Mouse (Mus musculus): ENCODE data around the gene Prtn3. TPM values are rescaled to one million over a fixed set of nuclear protein-coding genes. Genes with fewer than 3 reads are reported as not detected.

Prtn3 gene
- total and polyA plus RNA-seq, 3 experiments: 0.30 to 0.39 TPM; not detected in 1

DNA sequence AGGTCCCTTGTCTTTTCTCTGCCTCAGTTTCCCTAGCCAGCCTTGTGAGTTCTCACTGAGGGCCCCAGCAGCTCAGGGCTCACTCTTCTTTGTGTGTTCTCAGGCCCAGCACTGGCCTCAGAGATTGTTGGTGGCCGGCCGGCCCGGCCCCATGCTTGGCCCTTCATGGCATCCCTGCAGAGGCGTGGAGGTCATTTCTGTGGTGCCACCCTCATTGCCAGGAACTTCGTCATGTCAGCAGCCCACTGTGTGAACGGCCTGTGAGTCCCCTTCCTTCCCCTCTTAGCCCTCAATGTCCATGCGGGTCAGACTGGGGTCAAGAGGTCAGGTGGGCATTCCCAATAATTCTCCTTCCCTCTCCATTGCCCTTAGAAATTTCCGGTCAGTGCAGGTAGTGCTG is 12.3 kb downstream of the Prtn3 start:
- TF ChIP-seq IRF4 (IDR thresholded peaks at IDR 0.05; ENCODE audit: low read depth, low read length) (no peak), POLR2A (IDR thresholded peaks at IDR 0.05; ENCODE audit: low read depth, low read length) (no peak), JUND (conservative IDR thresholded peaks at IDR 0.05; ENCODE audit: low read depth, low read length) (no peak), TCF12 (IDR thresholded peaks at IDR 0.05; ENCODE audit: low read depth, low read length) (no peak), ETS1 (conservative IDR thresholded peaks at IDR 0.05; ENCODE audit: low read depth, low read length) (no peak), ELF1 (IDR thresholded peaks at IDR 0.05; ENCODE audit: low read depth, low read length) (no peak), E2F4 (IDR thresholded peaks at IDR 0.05; ENCODE audit: insufficient replicate concordance, low read depth, low read length) (no peak), NRF1 (IDR thresholded peaks at IDR 0.05; ENCODE audit: low read depth, low read length) (no peak), MAZ (IDR thresholded peaks at IDR 0.05; ENCODE audit: low read depth, low read length) (no peak), GABPA (IDR thresholded peaks at IDR 0.05; ENCODE audit: insufficient replicate concordance, low read depth, low read length) (no peak)
- dilution Hi-C loops (cut with MboI; ENCODE audit: extremely low pct_ligation_motif_present, extremely low pct_unique_long_range_greater_than_20kb, low sequenced_read_pairs): no loop called here
- no peak for DNase-seq (ENCODE audit: extremely low read depth)
- in situ Hi-C loops (cut with MboI; ENCODE audit: low pct_ligation_motif_present, low pct_unique_long_range_greater_than_20kb, low sequenced_read_pairs): no loop called here
- no peak overlapping the region for H3K4me3 ChIP-seq (replicated peaks in 1 of 3; ENCODE audit: low read depth in 2 of 3, low read length in 2 of 3, poor library complexity in 1 of 3)
- H3K79me2 ChIP-seq (replicated peaks; ENCODE audit: control insufficient read depth, extremely low read depth, insufficient read depth, poor library complexity, severe bottlenecking): no peaks in the 10 kb centered on the region
- no peaks in the 10 kb centered on the region for H3K36me3 ChIP-seq (replicated peaks in 1 of 2; ENCODE audit: control insufficient read depth in 1 of 2, insufficient read depth in 1 of 2, low read length in 1 of 2)
- no peak overlapping the region for H3K4me2 ChIP-seq (ENCODE audit: insufficient read depth, low read depth, poor library complexity, severe bottlenecking)
- H3K27me3 ChIP-seq (replicated peaks): peaks cover 19% of the 10 kb centered on the region
- peaks cover 6 to 11% of the 10 kb centered on the region in 2 experiments for H3K4me1 ChIP-seq (ENCODE audit: control insufficient read depth in 1 of 2, insufficient read depth in 2 of 2)
- H3K9ac ChIP-seq (ENCODE audit: insufficient read depth, low read depth): no peak overlapping the region
- no peak overlapping the region for H3K27ac ChIP-seq (ENCODE audit: insufficient read depth, low read depth)
- no peaks in the 10 kb centered on the region for H3K9me3 ChIP-seq (replicated peaks; ENCODE audit: low read length)

DNA sequence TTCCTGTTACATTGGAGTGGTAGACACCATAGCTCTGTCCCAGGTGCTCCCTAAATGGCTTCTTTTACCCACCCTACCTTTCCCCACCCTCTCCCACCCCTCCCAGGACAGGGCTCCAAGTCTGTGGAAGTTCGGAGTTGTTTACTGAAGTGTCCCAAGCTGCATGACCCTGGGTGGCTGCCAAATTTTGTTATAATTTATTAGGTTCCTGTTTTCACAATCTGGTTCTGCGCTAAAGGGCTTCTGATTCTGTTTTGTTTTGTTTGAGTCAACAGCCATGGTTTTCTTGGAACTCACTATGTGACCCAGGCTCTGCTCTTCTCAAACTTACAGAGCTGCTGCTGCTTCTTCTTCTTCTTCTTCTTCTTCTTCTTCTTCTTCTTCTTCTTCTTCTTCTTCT is 15.1 kb downstream of the Prtn3 start:
- no peak for TF ChIP-seq NELFE (IDR thresholded peaks at IDR 0.05; ENCODE audit: low read depth, low read length)
- no peak for DNase-seq (ENCODE audit: extremely low read depth)
- Histone ChIP-seq H3K4me3 (replicated peaks in 1 of 3; ENCODE audit: low read depth in 2 of 3, low read length in 2 of 3, poor library complexity in 1 of 3) (no peak overlapping the region), H3K27me3 (replicated peaks) (peaks cover 16% of the 10 kb centered on the region), H3K9ac (ENCODE audit: insufficient read depth, low read depth) (no peak overlapping the region), H3K27ac (ENCODE audit: insufficient read depth, low read depth) (no peak overlapping the region), H3K9me3 (replicated peaks; ENCODE audit: low read length) (no peaks in the 10 kb centered on the region), H3K4me2 (ENCODE audit: insufficient read depth, low read depth, poor library complexity, severe bottlenecking) (no peak overlapping the region), H3K36me3 (replicated peaks in 1 of 2; ENCODE audit: control insufficient read depth in 1 of 2, insufficient read depth in 1 of 2, low read length in 1 of 2) (peaks cover 0 to 10% of the 10 kb centered on the region in 2 experiments), H3K4me1 (ENCODE audit: control insufficient read depth in 1 of 2, insufficient read depth in 2 of 2) (peaks cover 0 to 16% of the 10 kb centered on the region in 2 experiments; a peak in 3 of 4 replicates), H3K79me2 (replicated peaks; ENCODE audit: control insufficient read depth, extremely low read depth, insufficient read depth, poor library complexity, severe bottlenecking) (no peaks in the 10 kb centered on the region)
- in situ Hi-C loops (cut with MboI; ENCODE audit: low pct_ligation_motif_present, low pct_unique_long_range_greater_than_20kb, low sequenced_read_pairs) (no loop called here), dilution Hi-C loops (cut with MboI; ENCODE audit: extremely low pct_ligation_motif_present, extremely low pct_unique_long_range_greater_than_20kb, low sequenced_read_pairs) (no loop called here)

DNA sequence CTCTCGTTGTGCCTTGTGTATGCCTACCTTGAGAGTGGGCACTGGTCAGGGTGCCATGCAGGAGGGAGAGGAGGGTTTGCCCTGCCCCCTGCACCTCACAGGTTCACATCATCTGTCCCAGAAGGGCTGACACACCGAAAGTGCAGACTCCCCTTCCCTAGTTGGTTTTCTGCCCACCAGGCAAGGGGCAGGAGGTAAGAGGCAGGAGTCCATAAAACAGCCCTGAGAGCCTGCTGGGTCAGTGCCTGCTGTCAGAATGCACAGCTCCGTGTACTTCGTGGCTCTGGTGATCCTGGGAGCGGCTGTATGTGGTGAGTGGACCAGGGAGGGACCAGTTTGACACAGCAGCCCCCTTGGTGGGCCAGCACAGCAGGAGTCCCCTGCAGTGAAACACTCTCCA is 16.4 kb downstream of the Prtn3 start, which contains the start of gene Cfd:
Gene Cfd (plus strand): TSS at position 184 of the 400 bp plus-strand sequence.
- Histone ChIP-seq H3K4me3 (replicated peaks in 1 of 3; ENCODE audit: low read depth in 2 of 3, low read length in 2 of 3, poor library complexity in 1 of 3) (no peak within 1 kb of the TSS), H3K27me3 (replicated peaks) (peaks cover 16% of the 10 kb centered on the region), H3K36me3 (replicated peaks in 1 of 2; ENCODE audit: control insufficient read depth in 1 of 2, insufficient read depth in 1 of 2, low read length in 1 of 2) (peaks cover 7 to 19% of the 10 kb centered on the region in 2 experiments), H3K79me2 (replicated peaks; ENCODE audit: control insufficient read depth, extremely low read depth, insufficient read depth, poor library complexity, severe bottlenecking) (no peaks in the 10 kb centered on the region), H3K4me2 (ENCODE audit: insufficient read depth, low read depth, poor library complexity, severe bottlenecking) (no peak within 1 kb of the TSS), H3K9me3 (replicated peaks; ENCODE audit: low read length) (no peaks in the 10 kb centered on the region), H3K4me1 (ENCODE audit: control insufficient read depth in 1 of 2, insufficient read depth in 2 of 2) (peaks cover 0 to 24% of the 10 kb centered on the region in 2 experiments; a peak in 3 of 4 replicates), H3K27ac (ENCODE audit: insufficient read depth, low read depth) (no peak within 1 kb of the TSS), H3K9ac (ENCODE audit: insufficient read depth, low read depth) (no peak within 1 kb of the TSS)
- TF ChIP-seq KAT2A (IDR thresholded peaks at IDR 0.05; ENCODE audit: insufficient replicate concordance, low read length) (no peak), HCFC1 (IDR thresholded peaks at IDR 0.05; ENCODE audit: low read depth, low read length) (no peak), POLR2AphosphoS2 (IDR thresholded peaks at IDR 0.05; ENCODE audit: low read depth, low read length) (no peak), MEF2A (IDR thresholded peaks at IDR 0.05; ENCODE audit: borderline replicate concordance, low read depth, low read length) (no peak), CHD1 (IDR thresholded peaks at IDR 0.05; ENCODE audit: low read depth, low read length) (no peak), CHD2 (IDR thresholded peaks at IDR 0.05; ENCODE audit: low read length) (no peak), MAX (IDR thresholded peaks at IDR 0.05; ENCODE audit: low read length) (no peak), ELF1 (IDR thresholded peaks at IDR 0.05; ENCODE audit: low read depth, low read length) (no peak), NRF1 (IDR thresholded peaks at IDR 0.05; ENCODE audit: low read depth, low read length) (no peak), ZC3H11A (IDR thresholded peaks at IDR 0.05; ENCODE audit: low read depth, low read length) (no peak), RCOR1 (conservative IDR thresholded peaks at IDR 0.05; ENCODE audit: low read depth, low read length) (no peak), E2F4 (IDR thresholded peaks at IDR 0.05; ENCODE audit: insufficient replicate concordance, low read depth, low read length) (no peak), UBTF (IDR thresholded peaks at IDR 0.05; ENCODE audit: low read depth, low read length) (no peak), NELFE (IDR thresholded peaks at IDR 0.05; ENCODE audit: low read depth, low read length) (no peak), ZNF384 (IDR thresholded peaks at IDR 0.05; ENCODE audit: low read depth, low read length) (no peak), PAX5 (IDR thresholded peaks at IDR 0.05; ENCODE audit: low read length) (no peak), ZKSCAN1 (IDR thresholded peaks at IDR 0.05; ENCODE audit: borderline replicate concordance, low read depth, low read length) (no peak), BHLHE40 (IDR thresholded peaks at IDR 0.05; ENCODE audit: low read depth, low read length) (no peak)
- DNase-seq (ENCODE audit: extremely low read depth): no peak
- in situ Hi-C loops (cut with MboI; ENCODE audit: low pct_ligation_motif_present, low pct_unique_long_range_greater_than_20kb, low sequenced_read_pairs): loop anchor here (5.0 kb wide), 1 partner anchor 37 kb away; the partner anchor contains the start of gene Arid3a
- dilution Hi-C loops (cut with MboI; ENCODE audit: extremely low pct_ligation_motif_present, extremely low pct_unique_long_range_greater_than_20kb, low sequenced_read_pairs): no loop called here
